Mouse (Mus musculus) brain, embryonic 14.5 days (tissue): ENCODE data around the gene Itga8.
A peak's percentile ranks its signal among the peaks of the same experiment; 100 is the strongest.

Experiments
- CTCF ChIP-seq: fragments of 200-500 bp; IDR thresholded peaks from 2 replicates; pipeline ENCODE4 v1.5.1; 2012; ENCODE audit warnings: inconsistent platforms, mild to moderate bottlenecking, moderate library complexity, borderline replicate concordance; ENCODE audit not compliant: insufficient read depth, insufficient read length; ENCODE audit errors: extremely low read depth
- POLR2A ChIP-seq: fragments of 200-500 bp; IDR thresholded peaks from 2 replicates; pipeline ENCODE4 v1.6.1; 2012; ENCODE audit warnings: mild to moderate bottlenecking, inconsistent platforms, borderline replicate concordance; ENCODE audit not compliant: poor library complexity, insufficient read depth, insufficient read length, severe bottlenecking; ENCODE audit errors: extremely low read depth

DNA sequence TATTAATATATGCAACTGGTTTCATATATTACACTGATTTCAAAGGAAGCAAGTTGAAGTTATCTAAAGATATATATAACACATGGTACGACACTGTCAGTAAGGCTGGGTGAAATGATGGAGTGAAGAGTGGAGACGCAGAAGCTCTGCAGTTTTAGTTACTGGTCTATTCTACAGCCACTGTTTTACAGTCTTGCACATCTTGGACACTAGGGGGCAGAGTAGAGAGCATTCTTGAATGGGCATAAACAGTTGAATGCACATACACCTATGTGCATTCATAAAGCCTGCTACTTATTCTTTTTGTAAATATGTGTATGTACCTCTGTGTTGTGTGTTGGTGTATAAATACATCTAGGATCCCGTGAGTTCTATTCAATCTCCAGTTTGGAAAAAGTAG is 141.2 kb downstream of the Itga8 start:
- TF ChIP-seq POLR2A (no peak), CTCF (peak; percentile 41; the same call in 1 of the 2 replicates)
